Mouse (Mus musculus): ENCODE measurements around the gene Jtb. TPM values are rescaled to one million over a fixed set of nuclear protein-coding genes. Genes with fewer than 3 reads are reported as not detected.

Gene Jtb
- polyA plus RNA-seq, 1 experiment from 2014 or later: 154 TPM

GRCm38 (mm10) chr3:90268190-90268589 lies 36.8 kb downstream of the Jtb start:
- H3K9me3 ChIP-seq (ENCODE audit: low read length): no peaks in the 10 kb centered on the region
- H3K9ac ChIP-seq (replicated peaks; ENCODE audit: low read depth): no peak overlapping the region
- 94% methylated on average over 11 of the region's 11 CpGs for WGBS
- ATAC-seq (no peak), DNase-seq (ENCODE audit: low spot score) (no peak)
- peaks cover 7% of the 10 kb centered on the region for H3K36me3 ChIP-seq (ENCODE audit: insufficient read depth, low read length)
- H3K4me2 ChIP-seq (replicated peaks; ENCODE audit: low read depth, low read length): no peak overlapping the region
- H3K4me1 ChIP-seq (ENCODE audit: insufficient read depth, low read depth, low read length): 0 out of 2 replicates have a peak, but pooled peaks cover 7% of the 10 kb centered on the region
- no peaks in the 10 kb centered on the region for H3K27me3 ChIP-seq (replicated peaks; ENCODE audit: insufficient read depth, low read length)
- TF ChIP-seq EP300 (IDR thresholded peaks at IDR 0.05) (no peak), CTCF (IDR thresholded peaks at IDR 0.05) (no peak)
- no peak overlapping the region for H3K27ac ChIP-seq (ENCODE audit: low read length)
- H3K4me3 ChIP-seq (ENCODE audit: low read depth, low read length): no peak overlapping the region

DNA sequence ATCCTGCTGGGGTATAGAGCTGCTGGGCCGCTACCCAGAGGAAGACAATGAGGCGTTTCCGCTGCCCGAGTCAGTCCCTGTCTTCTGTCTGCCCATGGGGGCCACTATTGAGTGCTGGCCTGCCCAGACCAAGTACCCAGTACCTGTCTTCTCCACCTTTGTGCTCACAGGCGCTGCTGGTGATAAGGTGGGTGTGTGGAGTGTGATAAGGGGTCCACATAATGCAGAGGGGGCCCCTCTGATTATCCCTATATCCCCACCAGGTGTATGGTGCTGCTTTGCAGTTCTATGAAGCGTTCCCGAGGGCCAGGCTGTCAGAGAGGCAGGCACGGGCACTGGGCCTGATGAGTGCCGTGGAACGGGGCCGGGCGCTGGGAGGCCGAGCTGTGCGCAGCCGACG lies 37.6 kb downstream of the Jtb start:
- H3K4me3 ChIP-seq (ENCODE audit: low read depth, low read length): no peak overlapping the region
- no peaks in the 10 kb centered on the region for H3K9me3 ChIP-seq (ENCODE audit: low read length)
- no peak for TF ChIP-seq EP300 (IDR thresholded peaks at IDR 0.05)
- no peak for TF ChIP-seq CTCF (IDR thresholded peaks at IDR 0.05)
- H3K27ac ChIP-seq (ENCODE audit: low read length): no peak overlapping the region
- H3K4me1 ChIP-seq (ENCODE audit: insufficient read depth, low read depth, low read length): 0 out of 2 replicates have a peak, but pooled peaks cover 7% of the 10 kb centered on the region
- DNase-seq (ENCODE audit: low spot score) (no peak), ATAC-seq (no peak)
- H3K36me3 ChIP-seq (ENCODE audit: insufficient read depth, low read length): no peaks in the 10 kb centered on the region; the same call in 1 of the 2 replicates
- no peak overlapping the region for H3K9ac ChIP-seq (replicated peaks; ENCODE audit: low read depth)
- 90% methylated on average over 16 of the region's 16 CpGs for WGBS
- H3K4me2 ChIP-seq (replicated peaks; ENCODE audit: low read depth, low read length): no peak overlapping the region
- H3K27me3 ChIP-seq (replicated peaks; ENCODE audit: insufficient read depth, low read length): no peaks in the 10 kb centered on the region

GRCm38 (mm10) chr3:90270784-90271183 lies 39.4 kb downstream of the Jtb start:
- ATAC-seq: no peak
- Histone ChIP-seq H3K27me3 (replicated peaks; ENCODE audit: insufficient read depth, low read length) (no peaks in the 10 kb centered on the region), H3K4me3 (ENCODE audit: low read depth, low read length) (no peak overlapping the region), H3K36me3 (ENCODE audit: insufficient read depth, low read length) (peaks cover 4% of the 10 kb centered on the region), H3K9ac (replicated peaks; ENCODE audit: low read depth) (no peak overlapping the region), H3K9me3 (ENCODE audit: low read length) (no peaks in the 10 kb centered on the region), H3K27ac (ENCODE audit: low read length) (no peak overlapping the region), H3K4me2 (replicated peaks; ENCODE audit: low read depth, low read length) (no peak overlapping the region), H3K4me1 (ENCODE audit: insufficient read depth, low read depth, low read length) (0 out of 2 replicates have a peak, but pooled peaks cover 7% of the 10 kb centered on the region)
- TF ChIP-seq CTCF (IDR thresholded peaks at IDR 0.05) (no peak), EP300 (IDR thresholded peaks at IDR 0.05) (no peak)
- no peak for DNase-seq (ENCODE audit: low spot score)
- 96% methylated on average over 8 of the region's 8 CpGs for WGBS

- peaks cover 4% of the 10 kb centered on the region for H3K36me3 ChIP-seq (ENCODE audit: insufficient read depth, low read length)
- peak; percentile 73 for ATAC-seq
- no peaks in the 10 kb centered on the region for H3K4me1 ChIP-seq (ENCODE audit: insufficient read depth, low read depth, low read length)
- H3K27me3 ChIP-seq (replicated peaks; ENCODE audit: insufficient read depth, low read length): no peaks in the 10 kb centered on the region
- TF ChIP-seq EP300 (IDR thresholded peaks at IDR 0.05): peak; percentile 69
- TF ChIP-seq CTCF (IDR thresholded peaks at IDR 0.05): no peak
- H3K9ac ChIP-seq (replicated peaks; ENCODE audit: low read depth): no peak overlapping the region
- 65% methylated on average over 9 of the region's 9 CpGs for WGBS
- DNase-seq (ENCODE audit: low spot score): peak; percentile 23
- no peak overlapping the region for H3K27ac ChIP-seq (ENCODE audit: low read length)
- H3K4me3 ChIP-seq (ENCODE audit: low read depth, low read length): no peak overlapping the region
- H3K4me2 ChIP-seq (replicated peaks; ENCODE audit: low read depth, low read length): no peak overlapping the region
- H3K9me3 ChIP-seq (ENCODE audit: low read length): no peaks in the 10 kb centered on the region
These were observed 40.8 kb downstream of the Jtb start for GRCm38 (mm10) chr3:90272170-90272569.

DNA sequence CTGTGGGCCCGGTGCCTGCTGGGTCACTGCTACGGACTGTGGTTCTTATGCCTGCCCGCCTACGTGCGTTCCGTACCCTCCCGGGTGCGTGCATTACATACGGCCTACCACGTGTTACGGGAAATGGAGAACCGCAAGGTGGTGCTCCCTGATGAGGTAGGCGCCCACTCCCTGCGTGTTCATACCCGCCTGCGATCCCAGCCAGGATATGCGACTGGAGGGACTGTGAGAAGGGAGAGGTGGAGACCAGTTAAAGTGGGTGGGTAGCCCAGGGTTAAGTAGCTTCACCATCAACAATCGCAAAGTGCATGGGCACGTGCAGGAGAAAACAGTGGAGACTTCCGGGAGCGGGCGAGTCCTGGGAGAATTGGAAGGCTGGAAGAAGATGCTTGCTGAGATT lies 42.5 kb downstream of the Jtb start:
- no peak for TF ChIP-seq CTCF (IDR thresholded peaks at IDR 0.05)
- TF ChIP-seq EP300 (IDR thresholded peaks at IDR 0.05): no peak
- Histone ChIP-seq H3K4me2 (replicated peaks; ENCODE audit: low read depth, low read length) (no peak overlapping the region), H3K9me3 (ENCODE audit: low read length) (no peaks in the 10 kb centered on the region), H3K27me3 (replicated peaks; ENCODE audit: insufficient read depth, low read length) (no peaks in the 10 kb centered on the region), H3K4me3 (ENCODE audit: low read depth, low read length) (no peak overlapping the region), H3K36me3 (ENCODE audit: insufficient read depth, low read length) (peaks cover 4% of the 10 kb centered on the region), H3K9ac (replicated peaks; ENCODE audit: low read depth) (no peak overlapping the region), H3K27ac (ENCODE audit: low read length) (no peak overlapping the region), H3K4me1 (ENCODE audit: insufficient read depth, low read depth, low read length) (no peaks in the 10 kb centered on the region)
- ATAC-seq (no peak), DNase-seq (ENCODE audit: low spot score) (no peak)
- WGBS: 93% methylated on average over 22 of the region's 22 CpGs

GRCm38 (mm10) chr3:90275286-90275685 lies 43.9 kb downstream of the Jtb start:
- Histone ChIP-seq H3K4me2 (replicated peaks; ENCODE audit: low read depth, low read length) (no peak overlapping the region), H3K27me3 (replicated peaks; ENCODE audit: insufficient read depth, low read length) (no peaks in the 10 kb centered on the region), H3K36me3 (ENCODE audit: insufficient read depth, low read length) (peaks cover 4% of the 10 kb centered on the region), H3K4me1 (ENCODE audit: insufficient read depth, low read depth, low read length) (no peaks in the 10 kb centered on the region; the same call in 1 of the 2 replicates), H3K4me3 (ENCODE audit: low read depth, low read length) (no peak overlapping the region), H3K27ac (ENCODE audit: low read length) (no peak overlapping the region), H3K9ac (replicated peaks; ENCODE audit: low read depth) (no peak overlapping the region), H3K9me3 (ENCODE audit: low read length) (no peaks in the 10 kb centered on the region)
- 85% methylated on average over 11 of the region's 11 CpGs for WGBS
- TF ChIP-seq CTCF (IDR thresholded peaks at IDR 0.05): no peak
- TF ChIP-seq EP300 (IDR thresholded peaks at IDR 0.05): no peak
- ATAC-seq (no peak), DNase-seq (ENCODE audit: low spot score) (no peak)

- Histone ChIP-seq H3K4me2 (replicated peaks; ENCODE audit: low read depth, low read length) (no peak overlapping the region), H3K27ac (ENCODE audit: low read length) (no peak overlapping the region), H3K9ac (replicated peaks; ENCODE audit: low read depth) (no peak overlapping the region), H3K27me3 (replicated peaks; ENCODE audit: insufficient read depth, low read length) (no peaks in the 10 kb centered on the region), H3K4me3 (ENCODE audit: low read depth, low read length) (no peak overlapping the region), H3K4me1 (ENCODE audit: insufficient read depth, low read depth, low read length) (no peaks in the 10 kb centered on the region; the same call in 1 of the 2 replicates), H3K36me3 (ENCODE audit: insufficient read depth, low read length) (peaks cover 4% of the 10 kb centered on the region), H3K9me3 (ENCODE audit: low read length) (no peaks in the 10 kb centered on the region)
- TF ChIP-seq CTCF (IDR thresholded peaks at IDR 0.05): no peak
- no peak for TF ChIP-seq EP300 (IDR thresholded peaks at IDR 0.05)
- DNase-seq (ENCODE audit: low spot score) (no peak), ATAC-seq (no peak)
- 61% methylated on average over 16 of the region's 16 CpGs for WGBS
These were observed 45.5 kb downstream of the Jtb start for GRCm38 (mm10) chr3:90276858-90277257.
